33 mouse cellular contexts compared by ENCODE assay signal in the genomic region with DNA sequence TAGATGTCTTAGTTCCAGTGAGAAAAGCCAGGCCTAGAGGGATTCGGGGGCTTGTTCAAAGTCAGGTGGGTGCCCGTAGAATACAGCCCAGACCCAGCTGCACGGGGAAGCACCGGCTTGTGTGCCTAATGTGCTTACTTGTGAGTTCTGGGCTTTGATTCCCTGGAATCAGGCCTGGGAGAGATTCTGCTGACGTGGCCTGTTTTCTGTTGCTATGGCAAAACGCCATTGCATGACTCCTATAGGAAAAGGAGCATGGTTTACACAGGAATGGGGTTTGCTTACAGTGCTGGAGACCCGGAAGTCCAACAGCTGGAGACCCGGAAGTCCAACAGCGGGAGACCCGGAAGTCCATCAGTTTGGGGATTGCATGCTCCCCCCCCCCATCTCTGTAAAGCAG. TPM values are rescaled to one million over a fixed set of nuclear protein-coding genes. Genes with fewer than 3 reads are reported as not detected.
A peak's percentile ranks its signal among the peaks of the same experiment; 100 is the strongest.
DNase-seq lines count a peak whose midpoint lies in the region; ATAC-seq and TF ChIP-seq lines count a peak whose summit lies in the region.
"Had no signal": no experiment of that assay in that cellular context is flagged by ENCODE, and none has a peak within 500 bp of the region (broad histone marks: within the 10 kb centered on the region; RNA-seq: fewer than 3 reads in every experiment).

No protein-coding gene starts in this region.

- H3K4me3 ChIP-seq in forebrain, postnatal 0 days (ENCODE audit: low read depth, low read length) = no peak overlapping the region
- H3K4me3 ChIP-seq in forebrain, embryonic 12.5 days (replicated peaks) = no peak overlapping the region
- no peak overlapping the region for H3K4me3 ChIP-seq in midbrain, embryonic 14.5 days (replicated peaks; ENCODE audit: low read depth, low read length)
- no peak overlapping the region for H3K4me3 ChIP-seq in midbrain, embryonic 10.5 days
- H3K4me3 ChIP-seq: embryonic facial prominence, embryonic 12.5 days; forebrain, embryonic 10.5 days; gastrocnemius, adult 2 months; hindbrain, embryonic 12.5 days; kidney, embryonic 15.5 days; left cerebral cortex, adult 2 months; limb, embryonic 12.5 days; liver, embryonic 15.5 days; myocyte; neural tube, embryonic 13.5 days had no signal

- DNase-seq in forebrain, postnatal 0 days = peak; percentile 55
- peak; percentile 29 for DNase-seq in midbrain, embryonic 14.5 days
- no peak for DNase-seq in midbrain, embryonic 10.5 days (ENCODE audit: low spot score)
- DNase-seq in 3T3-L1 (ENCODE audit: low read depth, low spot score) (peak; percentile 40), NIH3T3 (ENCODE audit: low read depth) (peak; percentile 62)
- DNase-seq in left cerebral cortex, adult 18-20 months (ENCODE audit: low spot score in 2 of 2) = no peak
- no peak for DNase-seq in spleen, postnatal 14 days (ENCODE audit: low spot score in 2 of 2)
- DNase-seq: adrenal gland, postnatal 14 days; B cell, adult 2 months; cerebellum, adult 18-20 months; cerebellum, postnatal 14 days; gastrocnemius, adult 2 months; gastrocnemius, postnatal 36 days; heart, adult 18-20 months; heart, postnatal 36 days; kidney, adult 18-20 months; kidney, postnatal 25 days; lung, postnatal 10 days; thymus, adult 2 months; thymus, postnatal 4 days had no signal

- no peak overlapping the region for H3K4me2 ChIP-seq in forebrain, postnatal 0 days (ENCODE audit: low read depth)
- H3K4me2 ChIP-seq in forebrain, embryonic 12.5 days = no peak overlapping the region
- H3K4me2 ChIP-seq in midbrain, embryonic 14.5 days (ENCODE audit: low read length) = no peak overlapping the region
- H3K4me2 ChIP-seq: embryonic facial prominence, embryonic 12.5 days; heart, embryonic 11.5 days; hindbrain, embryonic 12.5 days; kidney, embryonic 15.5 days; limb, embryonic 12.5 days; liver, embryonic 15.5 days; neural tube, embryonic 13.5 days had no signal

- ATAC-seq in forebrain, postnatal 0 days = peak; percentile 54
- no peak for ATAC-seq in forebrain, embryonic 12.5 days (ENCODE audit: low FRiP score)
- ATAC-seq in midbrain, embryonic 14.5 days (ENCODE audit: low FRiP score, low TSS enrichment) = no peak
- ATAC-seq: midbrain, embryonic 16.5 days had no signal

- H3K4me1 ChIP-seq in forebrain, postnatal 0 days (ENCODE audit: insufficient read depth) = peaks cover 7% of the 10 kb centered on the region; the same call in 1 of the 2 replicates
- H3K4me1 ChIP-seq in forebrain, embryonic 12.5 days = peaks cover 9% of the 10 kb centered on the region; the same call in 1 of the 2 replicates
- no peaks in the 10 kb centered on the region for H3K4me1 ChIP-seq in midbrain, embryonic 14.5 days (ENCODE audit: control insufficient read depth, insufficient read depth, low read length)
- H3K4me1 ChIP-seq in midbrain, embryonic 10.5 days = 0 out of 2 replicates have a peak, but pooled peaks cover 4% of the 10 kb centered on the region
- H3K4me1 ChIP-seq: embryonic facial prominence, embryonic 12.5 days; kidney, embryonic 15.5 days; limb, embryonic 12.5 days; liver, embryonic 15.5 days had no signal

- no peak for TF ChIP-seq CTCF in forebrain, postnatal 0 days (IDR thresholded peaks at IDR 0.05; ENCODE audit: low read depth)

- no peaks in the 10 kb centered on the region for H3K9me3 ChIP-seq in forebrain, postnatal 0 days (ENCODE audit: low read length)
- H3K9me3 ChIP-seq in forebrain, embryonic 12.5 days = no peaks in the 10 kb centered on the region
- H3K9me3 ChIP-seq in midbrain, embryonic 14.5 days (ENCODE audit: control insufficient read depth, low read length) = no peaks in the 10 kb centered on the region
- no peaks in the 10 kb centered on the region for H3K9me3 ChIP-seq in midbrain, embryonic 10.5 days (replicated peaks)
- H3K9me3 ChIP-seq: embryonic facial prominence, embryonic 12.5 days; forebrain, embryonic 10.5 days; hindbrain, embryonic 12.5 days; kidney, embryonic 15.5 days; limb, embryonic 12.5 days; liver, embryonic 15.5 days; neural tube, embryonic 13.5 days had no signal

- no peak overlapping the region for H3K9ac ChIP-seq in forebrain, postnatal 0 days
- H3K9ac ChIP-seq in forebrain, embryonic 12.5 days = no peak overlapping the region
- H3K9ac ChIP-seq in midbrain, embryonic 14.5 days (replicated peaks; ENCODE audit: low read length) = no peak overlapping the region
- H3K9ac ChIP-seq: embryonic facial prominence, embryonic 12.5 days; hindbrain, embryonic 12.5 days; kidney, embryonic 15.5 days; limb, embryonic 12.5 days; liver, embryonic 15.5 days; neural tube, embryonic 13.5 days had no signal

- no peaks in the 10 kb centered on the region for H3K27me3 ChIP-seq in forebrain, postnatal 0 days (ENCODE audit: insufficient read depth, low read length)
- peaks cover 40% of the 10 kb centered on the region for H3K27me3 ChIP-seq in forebrain, embryonic 12.5 days
- H3K27me3 ChIP-seq in midbrain, embryonic 14.5 days (ENCODE audit: control insufficient read depth, insufficient read depth, low read length) = no peaks in the 10 kb centered on the region; the same call in 1 of the 2 replicates
- peaks cover 42% of the 10 kb centered on the region for H3K27me3 ChIP-seq in midbrain, embryonic 10.5 days (ENCODE audit: low read depth, poor library complexity, severe bottlenecking)

- 69% methylated on average over 10 of the region's 10 CpGs for WGBS in forebrain, postnatal 0 days
- WGBS in forebrain, embryonic 12.5 days = 89% methylated on average over 10 of the region's 10 CpGs
- WGBS in midbrain, embryonic 14.5 days = 83% methylated on average over 10 of the region's 10 CpGs
- 90% methylated on average over 10 of the region's 10 CpGs for WGBS in midbrain, embryonic 10.5 days

- no peaks in the 10 kb centered on the region for H3K36me3 ChIP-seq in forebrain, postnatal 0 days (ENCODE audit: insufficient read depth)
- no peaks in the 10 kb centered on the region for H3K36me3 ChIP-seq in forebrain, embryonic 12.5 days (replicated peaks)
- H3K36me3 ChIP-seq in midbrain, embryonic 14.5 days (ENCODE audit: control insufficient read depth, insufficient read depth, low read length) = no peaks in the 10 kb centered on the region
- H3K36me3 ChIP-seq in midbrain, embryonic 10.5 days = no peaks in the 10 kb centered on the region
- H3K36me3 ChIP-seq: embryonic facial prominence, embryonic 12.5 days; forebrain, embryonic 10.5 days; hindbrain, embryonic 12.5 days; kidney, embryonic 15.5 days; limb, embryonic 12.5 days; liver, embryonic 15.5 days; neural tube, embryonic 13.5 days had no signal

- H3K27ac ChIP-seq in forebrain, postnatal 0 days (ENCODE audit: low read depth, low read length) = no peak overlapping the region
- no peak overlapping the region for H3K27ac ChIP-seq in forebrain, embryonic 12.5 days
- no peak overlapping the region for H3K27ac ChIP-seq in midbrain, embryonic 14.5 days (replicated peaks; ENCODE audit: low read depth, low read length)
- no peak overlapping the region for H3K27ac ChIP-seq in midbrain, embryonic 10.5 days (replicated peaks)
- H3K27ac ChIP-seq: embryonic facial prominence, embryonic 12.5 days; forebrain, embryonic 10.5 days; gastrocnemius, adult 2 months; hindbrain, embryonic 12.5 days; kidney, embryonic 15.5 days; left cerebral cortex, adult 2 months; limb, embryonic 12.5 days; liver, embryonic 15.5 days; macrophage; neural tube, embryonic 13.5 days had no signal

RNA-seq across cellular contexts. Expression of a gene that starts 24.0 kb away (rescaled TPM):
- 17.1 and 22.6 TPM in 2 replicates for total RNA-seq in forebrain, postnatal 0 days (2014; rRNA removed)
- 17.6 and 18.6 TPM in 2 replicates for polyA plus RNA-seq in forebrain, postnatal 0 days (2015; fragmentation: Nextera tagmentation; extraction: Ambion mirVana)
- polyA plus RNA-seq in forebrain, embryonic 12.5 days (2016; fragmentation: Nextera tagmentation; extraction: Ambion mirVana) = 18.8 and 22.3 TPM in 2 replicates
- polyA plus RNA-seq in midbrain, embryonic 14.5 days (2014; fragmentation: Nextera tagmentation; extraction: Ambion mirVana) = 30.0 and 32.3 TPM in 2 replicates
- 20.8 and 22.6 TPM in 2 replicates for polyA plus RNA-seq in midbrain, embryonic 10.5 days (2016; fragmentation: Nextera tagmentation; extraction: Ambion mirVana)
- 10 to 100 TPM; 20.9 to 25.4 TPM for total RNA-seq in left cerebral cortex, adult 18-20 months (2021)

RNA-seq across cellular contexts. Expression of a gene that starts 39.1 kb away (rescaled TPM):
- total RNA-seq in forebrain, postnatal 0 days (2014; rRNA removed) = 67.6 and 101 TPM in 2 replicates
- 123 and 138 TPM in 2 replicates for polyA plus RNA-seq in forebrain, postnatal 0 days (2015; fragmentation: Nextera tagmentation; extraction: Ambion mirVana)
- 107 and 114 TPM in 2 replicates for polyA plus RNA-seq in forebrain, embryonic 12.5 days (2016; fragmentation: Nextera tagmentation; extraction: Ambion mirVana)
- polyA plus RNA-seq in midbrain, embryonic 14.5 days (2014; fragmentation: Nextera tagmentation; extraction: Ambion mirVana) = 102 and 110 TPM in 2 replicates
- polyA plus RNA-seq in midbrain, embryonic 10.5 days (2016; fragmentation: Nextera tagmentation; extraction: Ambion mirVana) = 113 and 121 TPM in 2 replicates
- total RNA-seq in left cerebral cortex, adult 18-20 months (2021) = 10 to 100 TPM; 24.4 to 25.7 TPM

Comparison
In these comparisons a context has a peak if more than half of its experiments do, and no peak if none do; other contexts are left out.
1. DNase-seq: peak in forebrain, postnatal 0 days (single experiment), midbrain, embryonic 14.5 days (single experiment), 3T3-L1 (single experiment) and NIH3T3 (single experiment); none in midbrain, embryonic 10.5 days (single experiment), left cerebral cortex, adult 18-20 months (0 of 2) and spleen, postnatal 14 days (0 of 2).